Mouse (Mus musculus): Measurements from ENCODE around the gene Tube1. TPM values are rescaled to one million over a fixed set of nuclear protein-coding genes. Genes with fewer than 3 reads are reported as not detected.
A peak's percentile ranks its signal among the peaks of the same experiment; 100 is the strongest.

Gene Tube1
- 1 to 10 TPM in 3 of 4 experiments, under 1 TPM in 1; 0.84 to 2.6 (median 2.0) TPM for total RNA-seq (2022)

DNA sequence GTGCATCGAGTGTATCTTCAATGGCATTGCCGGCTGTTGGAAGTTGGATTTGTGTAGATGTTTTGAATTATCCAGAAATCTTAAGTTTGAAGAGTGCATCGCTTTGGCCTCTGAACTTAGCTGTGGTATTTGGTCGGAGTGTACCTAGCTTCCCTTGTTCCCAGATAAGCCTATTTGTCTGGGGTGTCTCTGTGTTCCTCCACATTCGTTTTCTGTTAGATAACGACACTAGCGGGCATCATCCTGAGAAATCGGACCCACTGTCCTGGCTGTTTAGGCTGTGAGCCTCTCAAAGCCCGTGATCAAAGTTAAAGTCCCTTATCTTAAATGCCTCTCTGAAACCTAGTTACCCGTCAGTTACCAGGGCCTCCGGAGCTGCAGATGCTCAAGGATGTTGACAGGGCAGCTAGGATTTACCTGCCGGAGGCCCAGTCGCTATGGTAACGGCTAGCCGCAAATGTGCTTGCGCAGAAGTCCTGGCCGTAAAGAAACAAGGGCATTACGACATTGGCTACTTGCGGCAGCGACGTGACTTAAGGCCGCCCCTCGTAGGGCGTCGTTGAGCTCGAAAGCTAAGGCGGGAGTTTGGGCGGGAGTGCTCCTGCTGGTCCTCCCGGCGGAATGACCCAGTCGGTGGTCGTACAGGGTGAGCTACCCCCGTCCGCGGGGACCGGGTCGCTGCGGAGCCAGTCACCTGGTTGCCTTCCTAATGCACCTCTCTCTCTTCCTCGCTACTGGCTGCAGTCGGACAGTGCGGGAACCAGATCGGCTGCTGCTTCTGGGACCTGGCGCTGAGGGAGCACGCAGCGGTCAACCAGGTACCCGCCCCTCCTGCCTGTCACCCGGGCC, at the start of gene Tube1, which contains the start of gene Fam229b:
Gene Tube1 (plus strand): TSS at position 515 of the 849 bp plus-strand sequence.
Gene Fam229b (minus strand): TSS at position 453 of the 849 bp plus-strand sequence.
- DNase-seq: peak; percentile 87

DNA sequence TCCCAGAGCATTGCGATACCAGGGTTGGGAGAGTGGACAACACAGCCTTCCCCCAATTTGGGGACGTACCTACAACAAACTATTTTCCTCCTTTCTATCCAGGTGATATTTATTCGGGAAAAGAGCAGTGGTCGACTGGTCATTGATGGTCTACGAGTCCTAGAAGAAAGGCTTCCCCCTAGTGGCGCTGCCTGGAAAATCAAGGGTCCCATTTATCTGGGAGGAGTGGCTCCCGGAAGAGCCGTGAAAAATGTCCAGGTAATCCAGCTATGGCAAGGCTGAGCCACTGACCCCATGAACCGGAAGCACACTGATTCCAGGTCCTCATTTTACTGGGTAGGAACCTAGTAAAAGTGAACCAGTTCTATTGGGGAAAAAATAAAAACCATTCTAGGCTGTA, 36.8 kb upstream of the Tube1 start:
- DNase-seq: no peak

DNA sequence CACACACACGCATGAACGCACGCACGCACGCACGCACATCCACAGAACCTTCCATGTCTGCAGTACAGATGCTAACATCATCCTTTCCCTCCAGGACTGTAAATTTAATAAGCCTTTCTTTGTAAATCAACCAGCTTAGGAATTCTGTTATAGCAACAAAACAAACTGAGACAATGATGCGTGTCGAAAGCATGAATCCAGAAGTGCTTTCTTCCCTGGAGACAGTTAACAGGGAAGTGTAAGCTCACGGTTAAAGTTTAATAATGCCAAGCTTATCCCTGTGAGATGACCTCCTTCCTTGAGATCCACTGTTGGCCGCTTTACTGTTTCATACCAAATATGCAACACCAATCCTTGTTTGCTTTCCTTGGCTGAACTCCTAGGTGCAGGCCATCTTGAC, 35.0 kb upstream of the Tube1 start:
- DNase-seq: no peak

DNA sequence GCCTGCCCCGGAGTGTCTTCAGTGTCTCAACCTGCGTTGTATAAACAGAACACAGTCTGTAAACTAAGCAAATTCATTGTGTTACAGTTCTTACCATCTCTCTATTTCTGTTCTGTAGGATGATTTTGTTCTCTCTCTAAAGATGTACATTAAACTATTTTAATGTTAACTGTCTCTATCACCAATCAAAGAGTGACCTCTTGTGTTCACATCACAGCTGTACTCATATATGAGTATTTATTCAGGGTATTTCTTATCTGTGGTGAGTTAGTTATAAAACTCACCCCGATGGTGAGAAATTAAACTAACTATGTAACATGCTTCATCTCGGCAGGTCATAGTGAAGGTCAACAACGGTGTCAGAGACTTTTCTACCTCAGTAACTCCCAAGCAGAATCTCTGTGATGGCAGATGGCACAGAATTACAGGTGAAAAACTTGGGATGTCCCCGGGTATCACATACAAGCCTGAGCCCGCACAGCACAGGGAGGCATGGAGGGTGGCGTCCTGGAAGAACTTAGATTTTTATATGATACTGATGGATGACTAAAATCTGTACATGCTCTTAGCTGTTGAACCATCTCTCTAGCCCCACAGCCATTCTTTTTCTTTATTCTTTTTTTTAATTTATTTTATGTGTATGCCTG, 28.9 kb upstream of the Tube1 start:
- no peak for DNase-seq

DNA sequence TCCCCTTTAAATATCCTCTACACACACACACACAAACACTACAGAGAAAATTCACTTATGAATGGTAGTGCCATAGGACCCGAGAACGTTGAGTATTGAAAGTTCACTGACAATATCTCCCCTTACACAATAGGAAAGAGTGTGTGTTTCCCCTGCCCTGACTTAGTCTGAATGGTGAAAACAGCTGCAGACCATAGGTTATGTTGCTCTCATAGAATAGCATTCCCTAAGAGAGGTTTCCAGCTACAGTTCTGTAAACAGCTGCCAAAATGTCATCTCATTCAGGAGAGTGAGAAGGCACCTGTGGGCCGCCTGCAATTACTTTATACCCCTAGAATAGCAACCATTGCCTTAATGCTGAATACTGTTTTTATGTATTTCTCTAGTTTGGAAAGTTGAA, 27.4 kb upstream of the Tube1 start:
- no peak for DNase-seq

DNA sequence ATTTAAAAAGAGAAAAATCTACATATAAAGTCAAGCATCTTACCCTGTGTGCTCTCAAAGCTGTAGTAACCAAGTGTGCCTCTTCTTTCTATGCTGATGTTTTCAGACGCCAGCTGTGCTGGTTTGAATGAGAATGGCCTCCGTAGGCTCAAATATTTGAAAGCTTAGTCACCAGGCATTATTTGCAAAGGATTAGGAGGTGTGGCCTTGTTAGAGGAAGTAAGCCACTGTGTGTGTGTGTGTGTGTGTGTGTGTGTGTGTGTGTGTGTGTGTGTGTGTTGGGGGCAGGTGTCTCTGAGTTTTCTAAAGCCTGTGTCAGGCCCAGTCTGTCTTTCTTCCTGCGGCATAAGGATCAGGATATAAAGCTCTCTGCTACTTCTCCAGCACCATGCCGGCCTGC, 26.8 kb upstream of the Tube1 start:
- no peak for DNase-seq

DNA sequence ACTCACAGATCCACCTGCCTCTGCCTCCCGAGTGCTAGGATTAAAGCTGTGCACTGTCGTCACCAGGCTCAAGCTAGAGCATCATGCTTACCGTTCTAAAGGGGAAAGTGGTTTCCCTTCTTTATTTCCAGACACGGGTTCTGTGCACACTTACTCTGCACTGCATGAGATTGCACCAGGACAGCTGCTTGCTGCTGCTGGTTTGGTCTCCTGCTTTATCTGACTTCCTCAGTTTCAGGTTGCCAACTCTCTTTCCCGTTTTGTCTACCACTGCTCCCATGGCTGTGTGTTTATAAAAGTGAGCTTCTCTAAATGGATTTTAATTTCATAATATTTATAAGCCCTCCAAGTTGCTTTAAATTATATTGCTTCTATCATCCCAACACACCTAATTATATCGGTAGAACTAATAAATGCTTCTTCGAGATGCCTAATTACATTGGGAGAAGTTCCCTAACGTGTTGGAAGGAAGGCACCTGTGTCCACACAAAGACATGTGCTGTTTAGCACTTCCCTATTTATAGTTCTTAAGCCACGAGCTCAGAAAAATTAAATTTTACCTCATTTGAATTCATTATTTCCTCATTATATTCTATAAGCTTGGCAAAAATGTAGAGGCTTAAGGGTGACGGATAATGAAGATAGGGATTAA, 24.8 kb upstream of the Tube1 start:
- DNase-seq: no peak

DNA sequence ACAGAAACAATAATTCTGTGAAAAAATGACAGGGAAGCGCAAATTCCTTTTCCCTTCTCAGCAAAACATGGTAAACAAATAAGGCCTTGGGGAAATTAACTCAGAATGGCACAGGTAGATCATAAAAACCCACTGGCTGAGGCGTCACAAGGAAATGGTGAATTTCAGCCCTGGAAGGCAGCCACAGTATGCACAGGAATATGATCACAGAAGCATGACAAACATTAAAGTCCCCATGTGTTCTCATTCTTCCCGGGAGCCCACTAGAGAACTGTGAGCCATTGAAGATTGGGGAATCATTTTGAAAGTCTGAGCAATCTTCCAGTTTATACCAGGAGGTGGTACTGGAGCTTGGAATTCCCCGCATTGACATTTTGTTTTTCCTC, 24.3 kb upstream of the Tube1 start:
- DNase-seq: no peak

DNA sequence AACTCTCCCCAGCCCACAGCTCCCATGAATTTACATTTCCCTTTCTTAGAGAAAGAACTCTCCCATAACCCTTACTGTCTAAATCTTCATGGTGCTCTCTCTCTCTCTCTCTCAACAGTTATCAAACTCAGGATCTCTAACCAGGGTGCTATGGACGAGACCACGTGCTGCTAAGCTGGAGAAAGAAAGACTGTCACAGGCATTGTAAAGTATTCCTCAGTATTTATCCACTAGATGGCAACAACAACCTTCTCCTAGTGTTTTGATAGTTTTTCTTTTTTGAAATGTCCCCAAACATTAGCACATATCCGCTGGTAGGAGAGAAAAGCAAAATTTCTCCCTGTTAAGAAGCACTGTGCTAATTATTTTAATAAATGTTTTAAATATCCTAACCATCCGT, 12.4 kb upstream of the Tube1 start:
- no peak for DNase-seq

DNA sequence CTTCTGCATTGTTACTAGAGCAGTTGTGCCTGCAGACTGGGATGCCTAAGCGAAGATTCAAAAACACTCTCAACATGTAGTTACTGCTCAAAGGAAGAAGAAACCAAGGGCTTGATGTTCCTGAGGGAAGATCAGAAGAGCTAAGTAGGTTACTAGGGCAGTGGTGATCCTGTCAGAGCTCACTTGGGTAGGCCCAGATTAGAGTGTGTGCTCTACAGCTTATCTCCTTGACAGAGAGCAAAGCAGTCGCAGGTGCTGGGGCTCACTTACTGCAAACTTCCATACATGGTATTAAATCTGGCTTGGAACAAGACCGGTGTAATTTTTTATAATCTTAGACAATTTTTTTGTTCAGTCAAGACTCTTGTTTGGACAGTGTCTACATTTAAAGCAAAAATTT, 4.0 kb downstream of the Tube1 start:
- no peak for DNase-seq

DNA sequence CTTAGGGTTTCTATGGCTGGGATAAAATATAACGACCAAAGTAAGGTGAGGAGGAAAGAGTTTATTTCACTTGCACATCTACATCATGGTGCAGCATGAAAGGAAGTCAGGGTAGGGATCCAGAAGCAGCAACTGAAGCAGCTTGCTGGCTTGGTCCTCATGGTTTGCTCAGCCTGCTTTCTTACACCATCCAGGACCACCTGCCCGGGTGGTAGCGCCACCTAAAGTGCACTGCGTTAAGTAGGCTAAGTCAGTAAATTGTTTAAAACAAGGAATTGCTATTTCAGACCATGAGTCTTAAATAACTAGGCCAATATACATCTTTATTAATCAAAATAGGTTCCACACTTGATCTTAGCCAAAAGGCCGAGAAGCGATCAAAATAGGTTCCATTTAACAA, 5.0 kb downstream of the Tube1 start:
- no peak for DNase-seq

DNA sequence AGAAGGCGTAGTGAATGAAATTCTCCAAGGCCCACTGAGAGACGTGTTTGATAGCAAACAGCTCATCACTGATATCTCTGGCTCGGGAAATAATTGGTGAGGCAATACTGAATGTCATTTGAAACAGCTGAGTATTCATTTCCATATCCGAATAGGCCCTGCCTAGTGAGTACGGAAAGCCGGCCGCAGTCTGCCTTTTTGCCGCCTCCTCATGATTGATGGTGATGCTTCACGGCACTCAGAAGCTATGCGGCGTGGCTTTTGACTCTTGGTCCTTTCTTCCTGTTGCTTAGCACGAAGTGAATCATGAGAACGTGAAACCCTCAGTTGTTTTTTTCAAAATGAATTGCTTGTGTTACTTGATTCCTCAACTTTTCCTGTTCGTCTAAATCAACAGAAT, 7.1 kb downstream of the Tube1 start:
- DNase-seq: no peak

DNA sequence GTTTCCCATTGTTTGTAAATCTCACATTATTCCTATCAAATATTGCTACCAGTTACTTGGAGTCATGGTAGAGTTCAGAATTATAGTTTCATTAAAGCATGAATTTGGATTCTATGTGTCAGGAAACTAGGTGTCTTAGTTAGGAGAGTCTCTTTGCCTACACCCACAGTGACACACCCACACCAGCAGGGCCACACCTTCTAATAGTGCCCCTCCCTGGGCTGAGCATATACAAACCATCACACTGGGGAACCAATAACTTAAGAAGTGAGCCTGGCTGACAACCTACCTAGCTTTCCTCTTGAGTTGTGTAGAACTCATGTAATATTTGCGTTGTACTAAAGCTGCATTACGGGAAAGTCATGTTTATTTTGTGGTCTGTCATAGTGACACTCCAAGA, 7.6 kb downstream of the Tube1 start:
- no peak for DNase-seq

DNA sequence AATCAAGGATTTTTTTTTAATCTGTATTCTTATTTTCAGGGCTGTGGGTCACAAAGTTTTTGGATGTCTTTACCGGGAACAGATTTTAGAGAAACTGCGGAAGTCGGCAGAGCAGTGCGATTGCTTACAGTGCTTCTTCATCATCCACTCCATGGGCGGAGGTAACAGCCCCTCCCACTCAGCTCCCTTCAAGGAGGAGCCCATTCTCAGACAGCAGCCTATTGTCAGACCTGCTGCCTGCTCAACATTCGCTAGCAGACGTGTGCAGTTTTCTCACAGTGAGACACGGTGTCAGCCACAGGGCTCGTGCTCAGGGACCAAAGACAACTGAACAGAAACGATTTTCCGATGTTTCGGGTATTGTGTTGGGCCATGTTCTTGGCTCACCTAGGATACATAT, 8.4 kb downstream of the Tube1 start:
- no peak for DNase-seq

DNA sequence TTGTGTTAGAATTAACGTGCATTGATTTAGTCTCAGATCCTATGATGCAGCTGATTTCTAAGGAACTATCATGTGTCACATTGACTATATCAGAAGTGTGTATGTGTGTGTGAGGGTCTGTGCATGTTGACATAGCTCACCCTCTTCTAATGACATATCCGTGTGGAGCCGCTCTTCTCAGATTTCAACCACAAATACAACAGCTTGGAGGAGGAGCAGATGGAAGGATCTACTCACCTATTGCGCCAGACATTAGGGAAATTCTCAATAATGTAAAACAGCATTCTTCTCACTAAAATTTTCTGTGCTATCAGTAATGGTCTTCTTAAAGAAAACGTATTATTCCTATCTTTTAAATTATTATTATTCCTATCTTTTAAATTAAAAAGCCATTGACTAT, 22.9 kb downstream of the Tube1 start:
- DNase-seq: no peak

DNA sequence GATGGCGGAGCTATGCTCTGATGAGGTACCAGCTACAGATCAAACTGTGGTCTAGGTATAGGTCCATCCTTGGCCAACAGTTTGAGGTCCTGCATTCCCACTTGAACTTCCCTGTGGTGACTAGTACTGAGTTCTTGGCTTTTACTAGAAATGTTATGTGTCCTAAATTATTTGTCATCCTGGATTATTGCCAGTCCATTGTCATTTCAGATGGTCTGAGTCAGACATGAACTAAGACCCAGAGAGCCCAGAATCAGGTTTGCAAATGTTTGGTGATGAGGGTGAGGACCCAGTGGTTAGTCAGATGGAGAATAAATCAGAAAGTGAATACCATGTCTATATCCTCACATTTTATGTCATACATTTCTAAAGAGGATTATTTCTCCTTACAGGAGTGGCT, 23.5 kb downstream of the Tube1 start:
- no peak for DNase-seq

DNA sequence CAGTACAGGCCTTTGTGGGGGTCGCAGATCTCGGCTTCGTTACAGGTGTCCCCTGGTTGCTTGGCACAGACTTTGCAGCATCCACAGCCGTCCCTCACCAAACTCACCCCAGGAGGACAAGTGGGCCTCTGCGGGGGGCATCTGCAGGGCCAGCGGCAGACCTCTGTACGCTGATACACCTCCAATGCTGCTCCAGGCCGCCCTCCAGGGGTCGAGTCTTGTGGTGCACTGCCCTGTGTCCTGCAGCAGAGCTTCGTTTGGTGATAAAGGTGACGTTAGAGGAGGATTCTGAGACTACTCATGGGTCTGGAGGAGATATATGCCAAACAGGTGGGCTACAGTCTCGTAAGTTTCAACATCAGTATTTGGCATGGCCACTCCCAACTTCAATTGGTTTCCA, 24.5 kb downstream of the Tube1 start:
- no peak for DNase-seq

DNA sequence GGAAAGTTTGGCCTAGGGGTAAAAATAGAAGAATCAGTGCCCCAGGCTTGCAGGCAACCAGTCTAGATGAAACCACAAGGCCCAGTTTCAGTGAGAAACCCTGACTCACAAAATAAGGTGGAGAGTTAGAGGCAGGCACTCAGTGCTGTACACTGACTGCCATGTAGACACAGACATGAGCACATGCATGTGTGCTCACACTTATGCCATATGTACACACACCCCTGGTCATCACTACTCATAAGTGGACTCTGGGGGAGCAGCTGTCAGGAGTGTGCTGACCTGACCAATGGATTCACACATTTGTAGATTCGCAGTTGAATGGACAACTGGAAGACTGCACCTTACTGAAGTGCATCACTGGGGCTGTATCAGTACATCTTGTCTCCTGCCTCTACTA, 27.6 kb downstream of the Tube1 start:
- DNase-seq: no peak

DNA sequence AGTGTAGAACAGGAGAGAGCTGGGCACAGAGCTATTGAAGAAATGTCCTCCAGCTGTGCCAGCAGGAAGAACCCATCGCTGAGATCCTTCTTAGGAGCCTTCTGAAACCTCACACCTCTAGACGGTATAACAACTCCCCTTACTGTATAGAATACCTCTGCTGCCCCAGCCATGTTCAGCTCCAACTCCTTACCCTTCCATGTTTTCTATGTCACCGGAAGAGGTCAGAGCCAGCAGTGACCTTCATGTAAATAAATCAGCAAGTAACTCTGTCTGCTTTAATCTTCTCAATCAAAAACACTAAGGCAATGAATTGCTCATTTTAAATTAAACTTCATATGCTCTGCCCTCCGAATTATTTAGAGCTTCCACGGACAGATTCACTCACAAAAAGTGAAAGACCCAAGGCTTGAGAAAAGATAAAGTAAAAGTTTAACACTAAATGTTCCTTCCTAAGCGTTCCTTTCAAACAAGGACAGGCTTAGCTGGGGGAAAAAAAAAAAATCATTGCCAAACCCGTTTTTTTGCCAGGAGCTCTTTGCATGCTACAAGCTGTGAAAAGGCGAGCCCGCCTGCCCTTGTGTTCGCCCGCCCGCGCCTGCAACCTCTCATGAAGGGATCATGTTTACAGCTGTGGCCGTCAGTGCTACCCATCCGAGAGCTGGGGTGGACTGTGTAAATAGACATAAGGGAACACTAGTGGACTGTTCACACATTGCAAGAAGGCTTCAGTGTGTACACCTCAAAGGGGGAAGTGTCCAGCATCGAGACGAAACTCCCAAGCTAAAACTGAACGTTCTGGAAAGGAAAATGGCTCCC, 29.1 kb downstream of the Tube1 start:
- no peak for DNase-seq

DNA sequence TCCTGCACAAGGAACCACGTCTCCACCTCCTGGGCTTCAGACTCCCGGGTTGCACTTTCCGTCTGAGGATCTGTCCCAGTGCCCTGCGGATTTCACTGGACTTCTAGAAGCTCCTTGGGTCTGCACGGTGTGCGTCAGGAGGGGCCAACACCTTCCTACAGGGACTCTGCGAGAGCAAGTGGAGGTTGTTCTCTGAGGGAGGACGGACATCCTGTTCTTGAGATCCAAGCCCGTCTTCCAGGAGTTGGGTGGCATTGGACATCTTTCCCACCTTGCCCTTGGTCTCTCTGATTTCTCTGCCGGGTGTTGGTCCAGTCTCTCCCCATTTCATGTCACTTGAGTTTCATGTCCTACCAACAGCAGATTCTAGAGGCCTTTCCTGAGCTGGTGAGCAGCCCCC, 29.9 kb downstream of the Tube1 start, which contains the start of gene Ccn6:
Gene Ccn6 (minus strand): TSS at position 101 of the 400 bp plus-strand sequence.
- no peak for DNase-seq

DNA sequence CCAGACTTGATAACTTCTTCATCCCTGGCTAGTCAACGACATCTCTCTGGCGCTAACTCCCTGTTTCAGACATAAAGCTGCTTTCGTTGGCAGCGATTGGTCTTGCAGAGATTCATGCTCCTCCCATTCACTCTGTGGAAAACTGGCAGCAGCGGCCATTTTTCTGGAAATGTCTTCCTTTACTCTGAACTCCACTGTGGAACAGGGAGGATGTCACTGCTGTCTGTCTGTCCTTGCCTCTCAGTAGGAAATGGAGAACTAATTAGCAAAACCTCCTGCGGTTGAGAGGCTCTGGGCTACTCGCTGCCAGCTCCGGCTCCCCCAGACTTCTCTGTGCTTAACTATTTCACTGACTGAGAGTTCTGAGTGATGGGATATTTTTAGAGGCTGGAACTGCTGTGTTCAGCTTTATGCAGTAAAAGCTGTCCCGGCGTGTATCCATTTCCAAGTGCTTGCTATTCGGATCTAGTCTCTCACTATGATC, 31.9 kb downstream of the Tube1 start:
- DNase-seq: no peak

DNA sequence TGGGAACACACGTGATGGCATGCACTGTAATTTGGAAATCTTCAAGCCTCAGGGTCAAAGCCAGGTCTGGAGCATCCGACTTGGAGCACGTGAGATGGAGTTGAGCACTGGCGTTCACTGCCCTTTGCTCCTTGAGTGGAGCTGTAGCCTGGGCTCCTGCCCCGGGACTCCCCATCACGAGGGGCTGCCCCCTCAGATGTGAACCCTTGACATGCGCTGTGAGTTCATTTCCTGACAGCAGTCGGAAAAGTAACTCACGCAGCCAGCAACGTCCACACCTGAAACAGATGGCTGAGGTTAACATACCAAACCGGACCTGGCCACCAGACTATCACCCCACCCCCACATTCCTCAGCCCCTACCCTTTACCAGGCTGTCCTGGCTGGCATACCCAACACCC, 33.8 kb downstream of the Tube1 start:
- DNase-seq: no peak

DNA sequence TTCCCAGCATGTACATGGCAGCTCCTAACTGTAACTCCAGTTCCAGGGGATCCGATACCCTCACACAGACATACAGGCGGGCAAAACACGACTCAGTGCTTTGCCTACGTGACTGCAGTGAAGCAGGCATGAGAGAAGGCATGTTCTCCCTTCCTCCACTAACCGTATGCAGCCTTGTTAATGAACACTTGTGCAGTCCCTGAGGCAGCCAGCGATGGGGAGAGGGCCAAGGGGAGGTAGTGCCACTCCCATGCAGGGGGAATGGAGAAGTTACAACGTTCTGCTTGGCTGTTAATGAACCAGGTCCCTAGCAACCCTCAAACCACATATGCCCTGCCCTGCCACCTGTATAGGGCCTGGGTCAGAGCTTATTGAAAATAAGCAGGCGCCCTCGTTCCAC, 35.9 kb downstream of the Tube1 start:
- DNase-seq: no peak

Data from adrenal gland, adult 8-10 months (tissue).